Mouse (Mus musculus) olfactory bulb, adult 2 months (tissue): Measurements from ENCODE around the gene Fam122b. TPM values are rescaled to one million over a fixed set of nuclear protein-coding genes. Genes with fewer than 3 reads are reported as not detected.
A peak's percentile ranks its signal among the peaks of the same experiment; 100 is the strongest.

ENCODE experiments used
- H3K27ac ChIP-seq: fragments of 200-500 bp; 2 replicates; pipeline ENCODE4 v1.5.1; 2012; ENCODE audit warnings: low read depth, low read length; ENCODE audit not compliant: insufficient read depth
- H3K4me1 ChIP-seq: fragments of 200-500 bp; 2 replicates; pipeline ENCODE4 v1.6.1; 2012; ENCODE audit warnings: low read length; ENCODE audit not compliant: control insufficient read depth, insufficient read depth
- H3K4me3 ChIP-seq: fragments of 200-500 bp; 2 replicates; pipeline ENCODE4 v1.5.1; 2012; ENCODE audit warnings: mild to moderate bottlenecking, low read depth, low read length, moderate library complexity; ENCODE audit not compliant: insufficient read depth
- CTCF ChIP-seq: fragments of 200-500 bp; IDR thresholded peaks from 2 replicates; pipeline ENCODE4 v1.5.1; 2012; ENCODE audit warnings: low read depth, mild to moderate bottlenecking, low read length, moderate library complexity; ENCODE audit not compliant: insufficient read depth
- POLR2A ChIP-seq: fragments of 200-500 bp; IDR thresholded peaks from 2 replicates; pipeline ENCODE4 v1.6.1; 2012; ENCODE audit warnings: mild to moderate bottlenecking, low read depth, low read length, moderate library complexity; ENCODE audit not compliant: insufficient read depth
- WGBS: fragments of 180-500 bp; shearing (Covaris S2); methylation state at CpG from one replicate; pipeline ENCODE4 v1.1.7; 2018; 5-methylcytosine and 5-hydroxymethylcytosine counted together
- polyA plus RNA-seq: library from polyadenylated mRNA; stranded (reverse); fragments of >200 nt; gene quantifications from 2 replicates; pipeline ENCODE4 v1.2.4, GENCODE M21; 2012; ENCODE audit warnings: low replicate concordance; ENCODE audit not compliant: missing spikeins, insufficient read depth, insufficient read length

Gene Fam122b
- polyA plus RNA-seq, 1 experiment, result not detected

GRCm38 (mm10) chrX:53236404-53236803 is 33.2 kb downstream of the Fam122b start:
- Histone ChIP-seq H3K4me3 (no peak overlapping the region), H3K27ac (no peak overlapping the region), H3K4me1 (no peaks in the 10 kb centered on the region)
- TF ChIP-seq CTCF (no peak), POLR2A (no peak)
- WGBS, result 70% methylated on average over 7 of the region's 7 CpGs

GRCm38 (mm10) chrX:53233689-53234088 is 35.9 kb downstream of the Fam122b start:
- no peak overlapping the region for H3K4me3 ChIP-seq
- TF ChIP-seq POLR2A (no peak), CTCF (no peak)
- no peak overlapping the region for H3K27ac ChIP-seq
- no peaks in the 10 kb centered on the region for H3K4me1 ChIP-seq
- WGBS, result 76% methylated on average over 4 of the region's 4 CpGs

DNA sequence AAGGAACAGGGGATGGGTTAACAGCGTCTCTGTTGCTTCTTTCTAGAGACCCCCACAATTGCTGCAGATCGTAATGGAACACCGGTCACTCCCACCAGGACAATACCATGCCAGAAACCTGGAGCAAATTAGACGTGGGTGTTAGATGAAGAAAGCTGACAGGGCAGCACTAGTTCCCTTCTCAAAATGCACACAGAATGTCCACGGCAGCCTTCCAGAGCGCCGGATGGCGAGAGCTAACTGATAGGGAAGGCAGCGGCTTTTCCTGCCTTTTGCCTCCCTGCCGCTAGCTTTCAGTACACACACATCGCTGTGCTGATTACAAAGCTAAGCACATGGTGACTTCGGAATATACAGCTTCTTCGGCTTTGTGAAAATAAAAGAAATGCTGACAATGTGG is 37.6 kb downstream of the Fam122b start:
- TF ChIP-seq POLR2A (no peak), CTCF (no peak)
- Histone ChIP-seq H3K4me3 (peak overlapping the region; percentile 29), H3K4me1 (no peaks in the 10 kb centered on the region), H3K27ac (no peak overlapping the region)
- 25% methylated on average over 13 of the region's 13 CpGs for WGBS

- Histone ChIP-seq H3K27ac (no peak overlapping the region), H3K4me3 (no peak overlapping the region), H3K4me1 (no peaks in the 10 kb centered on the region)
- TF ChIP-seq CTCF (no peak), POLR2A (no peak)
- WGBS, result 71% methylated on average over 6 of the region's 6 CpGs
These were observed 45.2 kb downstream of the Fam122b start for GRCm38 (mm10) chrX:53224353-53224944.

DNA sequence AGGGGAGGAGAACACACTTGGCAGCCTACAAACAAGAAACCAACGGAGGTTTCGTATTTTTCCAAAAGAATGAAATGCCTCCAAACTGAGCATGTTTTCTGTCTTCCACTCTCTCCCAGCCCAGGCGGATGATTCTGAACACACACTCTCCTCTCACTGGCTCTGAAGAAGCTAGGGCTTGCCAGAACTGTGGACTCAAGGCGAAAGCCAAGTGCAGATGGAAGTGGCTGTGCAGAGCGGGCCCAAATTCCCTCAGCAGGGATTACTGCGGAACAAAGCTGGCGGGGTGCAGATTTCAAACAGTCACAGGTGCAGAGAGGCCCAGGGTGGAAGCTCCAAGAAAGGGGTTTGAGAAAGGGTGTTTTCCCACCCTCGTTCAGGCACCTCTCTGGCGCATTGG is 48.8 kb downstream of the Fam122b start:
- TF ChIP-seq CTCF (no peak), POLR2A (no peak)
- no peak overlapping the region for H3K27ac ChIP-seq
- 72% methylated on average over 9 of the region's 9 CpGs for WGBS
- no peak overlapping the region for H3K4me3 ChIP-seq
- no peaks in the 10 kb centered on the region for H3K4me1 ChIP-seq

DNA sequence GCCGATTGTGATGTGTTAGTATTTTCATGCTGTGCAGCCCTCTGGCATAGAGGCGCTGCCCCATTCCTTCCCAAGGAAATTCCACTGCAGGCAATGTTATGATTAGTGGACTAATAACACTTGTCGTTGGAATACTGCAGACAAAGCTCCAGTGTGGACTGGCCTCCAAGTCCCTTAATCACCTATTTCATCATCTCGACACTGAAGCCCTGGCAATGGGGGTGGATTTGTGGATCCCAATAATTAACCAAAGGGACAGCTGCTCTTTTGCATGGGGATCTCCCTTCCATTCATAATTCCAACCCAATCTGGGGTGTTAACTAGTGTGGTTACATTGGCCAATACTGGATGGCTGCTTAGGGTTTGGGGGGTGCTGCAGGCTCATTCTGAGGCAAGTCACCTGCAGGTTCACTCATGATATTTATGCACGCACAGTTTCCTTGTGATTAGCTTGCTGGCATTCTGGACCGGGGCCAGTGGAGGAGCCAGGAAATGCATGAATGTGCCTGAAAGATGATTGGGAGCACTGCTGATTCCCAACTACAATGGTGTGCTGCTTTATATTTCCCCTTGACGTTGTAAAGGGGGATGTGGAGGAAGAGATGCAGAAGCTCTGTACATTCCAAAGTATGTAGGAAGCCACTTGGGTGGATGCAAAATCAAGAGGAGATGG is 54.9 kb downstream of the Fam122b start:
- 40% methylated on average over 7 of the region's 7 CpGs for WGBS
- no peak for TF ChIP-seq POLR2A
- no peak for TF ChIP-seq CTCF
- Histone ChIP-seq H3K4me3 (no peak overlapping the region), H3K27ac (no peak overlapping the region), H3K4me1 (peaks cover 9% of the 10 kb centered on the region; the same call in 1 of the 2 replicates)

GRCm38 (mm10) chrX:53213838-53214237 is 55.8 kb downstream of the Fam122b start:
- no peak overlapping the region for H3K4me3 ChIP-seq
- no peak overlapping the region for H3K27ac ChIP-seq
- TF ChIP-seq CTCF (no peak), POLR2A (no peak)
- WGBS, result 80% methylated on average over 2 of the region's 2 CpGs
- H3K4me1 ChIP-seq, result peaks cover 9% of the 10 kb centered on the region; the same call in 1 of the 2 replicates

GRCm38 (mm10) chrX:53212485-53212884 is 57.1 kb downstream of the Fam122b start:
- Histone ChIP-seq H3K4me3 (no peak overlapping the region), H3K27ac (no peak overlapping the region), H3K4me1 (peaks cover 9% of the 10 kb centered on the region; the same call in 1 of the 2 replicates)
- TF ChIP-seq CTCF (no peak), POLR2A (no peak)
- WGBS, result 39% methylated on average over 9 of the region's 9 CpGs

GRCm38 (mm10) chrX:53211756-53212483 is 57.7 kb downstream of the Fam122b start:
- H3K4me3 ChIP-seq, result no peak overlapping the region
- no peak overlapping the region for H3K27ac ChIP-seq
- TF ChIP-seq POLR2A (no peak), CTCF (no peak)
- 61% methylated on average over 7 of the region's 7 CpGs for WGBS
- H3K4me1 ChIP-seq, result peaks cover 9% of the 10 kb centered on the region; the same call in 1 of the 2 replicates
